Mouse (Mus musculus) neural tube, embryonic 11.5 days (tissue): ENCODE measurements around the gene Selenos. TPM values are rescaled to one million over a fixed set of nuclear protein-coding genes. Genes with fewer than 3 reads are reported as not detected.

Experiments
- ATAC-seq: fragments of 200-750 bp; cut with Nextera tagmentation; 2 replicates; pipeline ENCODE4 v1.8.0; 2017; ENCODE audit warnings: moderate number of reproducible peaks, mild to moderate bottlenecking, moderate TSS enrichment, moderate library complexity; ENCODE audit not compliant: insufficient read depth, low FRiP score, low TSS enrichment
- DNase-seq: peaks from one replicate; pipeline ENCODE4 v3.0.0-alpha.2; 2015; ENCODE audit warnings: low spot score
- H3K27ac ChIP-seq: fragments of 300-500 bp; sonication (generic); 2 replicates; pipeline ENCODE4 v1.5.1; 2014; ENCODE audit warnings: low read depth, mild to moderate bottlenecking, low read length
- H3K27me3 ChIP-seq: fragments of 300-500 bp; sonication (generic); 2 replicates; pipeline ENCODE4 v1.6.1; 2014; ENCODE audit warnings: mild to moderate bottlenecking, low read length, mixed read lengths; ENCODE audit not compliant: control insufficient read depth, insufficient read depth
- H3K36me3 ChIP-seq: fragments of 300-500 bp; sonication (generic); 2 replicates; pipeline ENCODE4 v1.6.1; 2014; ENCODE audit warnings: mild to moderate bottlenecking, low read length, moderate library complexity, mixed read lengths; ENCODE audit not compliant: control insufficient read depth, insufficient read depth
- H3K4me1 ChIP-seq: fragments of 300-500 bp; sonication (generic); 2 replicates; pipeline ENCODE4 v1.6.1; 2014; ENCODE audit warnings: low read length, mixed read lengths; ENCODE audit not compliant: control insufficient read depth, insufficient read depth
- H3K4me2 ChIP-seq: fragments of 300-500 bp; sonication (generic); 2 replicates; pipeline ENCODE4 v1.6.1; 2014; ENCODE audit warnings: low read depth, mild to moderate bottlenecking, moderate library complexity
- H3K4me3 ChIP-seq: fragments of 300-500 bp; sonication (generic); 2 replicates; pipeline ENCODE4 v1.5.1; 2014; ENCODE audit warnings: low read depth, low read length
- H3K9ac ChIP-seq: fragments of 300-500 bp; sonication (generic); 2 replicates; pipeline ENCODE4 v1.6.1; 2014; ENCODE audit warnings: mild to moderate bottlenecking, low read length
- H3K9me3 ChIP-seq: fragments of 300-500 bp; sonication (generic); 2 replicates; pipeline ENCODE4 v1.6.1; 2016; ENCODE audit warnings: low read length; ENCODE audit not compliant: control insufficient read depth
- WGBS: fragments of 180-500 bp; shearing (Covaris S2); extraction: QIAGEN DNeasy Blood & Tissue Kit; methylation state at CpG from one replicate; pipeline ENCODE4 v1.1.7; 2014; 5-methylcytosine and 5-hydroxymethylcytosine counted together
- polyA plus RNA-seq: library from polyadenylated mRNA; unstranded; fragments of >200 nt; fragmentation: Nextera tagmentation; extraction: Ambion mirVana; gene quantifications from 2 replicates; pipeline ENCODE4 v1.2.1, GENCODE M21; 2014

Gene Selenos
- polyA plus RNA-seq, 1 experiment from 2014 or later = 88.8 TPM

- no peaks in the 10 kb centered on the region for H3K27me3 ChIP-seq
- DNase-seq (no peak), ATAC-seq (no peak)
- H3K4me2 ChIP-seq = no peak overlapping the region
- H3K4me1 ChIP-seq = peaks cover 8% of the 10 kb centered on the region; the same call in 1 of the 2 replicates
- H3K27ac ChIP-seq = no peak overlapping the region
- peaks cover 6% of the 10 kb centered on the region; the same call in 1 of the 2 replicates for H3K36me3 ChIP-seq
- H3K9ac ChIP-seq = no peak overlapping the region
- H3K4me3 ChIP-seq = no peak overlapping the region
- 93% methylated on average over 4 of the region's 4 CpGs for WGBS
- no peaks in the 10 kb centered on the region for H3K9me3 ChIP-seq
Observed at GRCm38 (mm10) chr7:66131776-66132421, 52.5 kb downstream of the Selenos start.

- 93% methylated on average over 3 of the region's 3 CpGs for whole genome bisulfite sequencing
- H3K27ac ChIP-seq = no peak overlapping the region
- no peak overlapping the region for H3K9ac ChIP-seq
- H3K27me3 ChIP-seq = no peaks in the 10 kb centered on the region
- H3K4me3 ChIP-seq = no peak overlapping the region
- H3K9me3 ChIP-seq = no peaks in the 10 kb centered on the region
- no peak for DNase-seq
- no peak overlapping the region for H3K4me2 ChIP-seq
- ATAC-seq = no peak
- H3K4me1 ChIP-seq = no peaks in the 10 kb centered on the region
- peaks cover 6% of the 10 kb centered on the region; the same call in 1 of the 2 replicates for H3K36me3 ChIP-seq
Observed at GRCm38 (mm10) chr7:66134154-66134553, 54.7 kb downstream of the Selenos start.

- 0 out of 2 replicates have a peak overlapping the region, but pooled peaks have one; percentile 4 for H3K27ac ChIP-seq
- no peak for ATAC-seq
- WGBS = 79% methylated on average over 3 of the region's 3 CpGs
Observed at GRCm38 (mm10) chr7:66135644-66136043, 56.2 kb downstream of the Selenos start.

GRCm38 (mm10) chr7:66136187-66136586, 56.7 kb downstream of the Selenos start:
- DNase-seq = no peak

More at GRCm38 (mm10) chr7:66135644-66136043, 56.2 kb downstream of the Selenos start:
- Histone ChIP-seq H3K4me1 (no peaks in the 10 kb centered on the region), H3K9ac (no peak overlapping the region), H3K9me3 (no peaks in the 10 kb centered on the region), H3K4me3 (no peak overlapping the region), H3K27me3 (no peaks in the 10 kb centered on the region), H3K36me3 (peaks cover 3% of the 10 kb centered on the region; the same call in 1 of the 2 replicates), H3K4me2 (no peak overlapping the region)
- no peak for DNase-seq

GRCm38 (mm10) chr7:66137309-66137708, 57.9 kb downstream of the Selenos start:
- H3K4me3 ChIP-seq = no peak overlapping the region
- no peak overlapping the region for H3K27ac ChIP-seq
- H3K4me2 ChIP-seq = no peak overlapping the region
- 93% methylated on average over 4 of the region's 4 CpGs for WGBS
- H3K36me3 ChIP-seq = no peaks in the 10 kb centered on the region
- no peaks in the 10 kb centered on the region for H3K4me1 ChIP-seq
- no peaks in the 10 kb centered on the region for H3K27me3 ChIP-seq
- no peak overlapping the region for H3K9ac ChIP-seq
- ATAC-seq = no peak
- no peak for DNase-seq
- H3K9me3 ChIP-seq = no peaks in the 10 kb centered on the region

More at GRCm38 (mm10) chr7:66136187-66136586, 56.7 kb downstream of the Selenos start:
- Histone ChIP-seq H3K27me3 (no peaks in the 10 kb centered on the region), H3K4me3 (no peak overlapping the region), H3K27ac (0 out of 2 replicates have a peak overlapping the region, but pooled peaks have one; percentile 4), H3K4me2 (no peak overlapping the region), H3K9ac (no peak overlapping the region), H3K4me1 (no peaks in the 10 kb centered on the region), H3K36me3 (0 out of 2 replicates have a peak, but pooled peaks cover 2% of the 10 kb centered on the region), H3K9me3 (no peaks in the 10 kb centered on the region)
- no peak for ATAC-seq

GRCm38 (mm10) chr7:66138301-66138700, 58.9 kb downstream of the Selenos start:
- 79% methylated on average over 4 of the region's 4 CpGs for WGBS
- Histone ChIP-seq H3K9me3 (no peaks in the 10 kb centered on the region), H3K4me3 (no peak overlapping the region), H3K36me3 (no peaks in the 10 kb centered on the region), H3K27ac (no peak overlapping the region), H3K27me3 (no peaks in the 10 kb centered on the region), H3K9ac (no peak overlapping the region), H3K4me1 (no peaks in the 10 kb centered on the region), H3K4me2 (no peak overlapping the region)
- ATAC-seq = no peak
- DNase-seq = no peak

GRCm38 (mm10) chr7:66138878-66139277, 59.4 kb downstream of the Selenos start:
- H3K4me1 ChIP-seq = no peaks in the 10 kb centered on the region
- H3K9me3 ChIP-seq = no peaks in the 10 kb centered on the region
- H3K9ac ChIP-seq = no peak overlapping the region
- no peaks in the 10 kb centered on the region for H3K36me3 ChIP-seq
- H3K4me2 ChIP-seq = no peak overlapping the region
- H3K4me3 ChIP-seq = no peak overlapping the region
- no peak for DNase-seq
- ATAC-seq = no peak
- H3K27ac ChIP-seq = no peak overlapping the region
- H3K27me3 ChIP-seq = no peaks in the 10 kb centered on the region
- WGBS = 82% methylated on average over 5 of the region's 5 CpGs
